Mouse (Mus musculus) cerebellum, adult 2 months (tissue): Measurements from ENCODE around the gene Nkx3-2. TPM values are rescaled to one million over a fixed set of nuclear protein-coding genes. Genes with fewer than 3 reads are reported as not detected.

Experiments
- DNase-seq, 2 experiments: peaks; one replicate each; pipeline ENCODE4 v3.0.0; 2021
- H3K27ac ChIP-seq: fragments of 200-500 bp; 2 replicates; pipeline ENCODE4 v1.5.1; 2012; ENCODE audit warnings: low read length, control low read depth, inconsistent platforms; ENCODE audit not compliant: insufficient read depth
- H3K27me3 ChIP-seq: fragments of 200-500 bp; 2 replicates; pipeline ENCODE4 v1.6.1; 2012; ENCODE audit warnings: inconsistent platforms, mild to moderate bottlenecking, low read length, moderate library complexity; ENCODE audit not compliant: control insufficient read depth, insufficient read depth
- H3K4me1 ChIP-seq: fragments of 200-500 bp; 2 replicates; pipeline ENCODE4 v1.6.1; 2011; ENCODE audit warnings: low read length; ENCODE audit not compliant: control insufficient read depth, insufficient read depth
- H3K4me3 ChIP-seq: fragments of 200-500 bp; replicated peaks from 2 replicates; pipeline ENCODE3; 2011; ENCODE audit warnings: mild to moderate bottlenecking, low read depth, low read length, control low read depth; ENCODE audit not compliant: insufficient read depth
- CTCF ChIP-seq: fragments of 200-500 bp; IDR thresholded peaks from 2 replicates; pipeline ENCODE4 v1.5.1; 2011; ENCODE audit warnings: low read depth, mild to moderate bottlenecking, control low read depth, low read length, moderate library complexity, borderline replicate concordance; ENCODE audit not compliant: insufficient read depth
- POLR2A ChIP-seq: fragments of 200-500 bp; IDR thresholded peaks from 2 replicates; pipeline ENCODE4 v1.6.1; 2011; ENCODE audit warnings: low read length, control low read depth, borderline replicate concordance; ENCODE audit not compliant: insufficient read depth
- WGBS: fragments of 180-500 bp; shearing (Covaris S2); methylation state at CpG from one replicate; pipeline ENCODE4 v1.1.7; 2018; 5-methylcytosine and 5-hydroxymethylcytosine counted together
- polyA plus RNA-seq: library from polyadenylated mRNA; depleted of rRNA; stranded (reverse); fragments of >200 nt; gene quantifications from 2 replicates; pipeline ENCODE4 v1.2.3, GENCODE M21; 2012; rRNA removed

The Nkx3-2 gene
- polyA plus RNA-seq: not detected in 2 replicates

DNA sequence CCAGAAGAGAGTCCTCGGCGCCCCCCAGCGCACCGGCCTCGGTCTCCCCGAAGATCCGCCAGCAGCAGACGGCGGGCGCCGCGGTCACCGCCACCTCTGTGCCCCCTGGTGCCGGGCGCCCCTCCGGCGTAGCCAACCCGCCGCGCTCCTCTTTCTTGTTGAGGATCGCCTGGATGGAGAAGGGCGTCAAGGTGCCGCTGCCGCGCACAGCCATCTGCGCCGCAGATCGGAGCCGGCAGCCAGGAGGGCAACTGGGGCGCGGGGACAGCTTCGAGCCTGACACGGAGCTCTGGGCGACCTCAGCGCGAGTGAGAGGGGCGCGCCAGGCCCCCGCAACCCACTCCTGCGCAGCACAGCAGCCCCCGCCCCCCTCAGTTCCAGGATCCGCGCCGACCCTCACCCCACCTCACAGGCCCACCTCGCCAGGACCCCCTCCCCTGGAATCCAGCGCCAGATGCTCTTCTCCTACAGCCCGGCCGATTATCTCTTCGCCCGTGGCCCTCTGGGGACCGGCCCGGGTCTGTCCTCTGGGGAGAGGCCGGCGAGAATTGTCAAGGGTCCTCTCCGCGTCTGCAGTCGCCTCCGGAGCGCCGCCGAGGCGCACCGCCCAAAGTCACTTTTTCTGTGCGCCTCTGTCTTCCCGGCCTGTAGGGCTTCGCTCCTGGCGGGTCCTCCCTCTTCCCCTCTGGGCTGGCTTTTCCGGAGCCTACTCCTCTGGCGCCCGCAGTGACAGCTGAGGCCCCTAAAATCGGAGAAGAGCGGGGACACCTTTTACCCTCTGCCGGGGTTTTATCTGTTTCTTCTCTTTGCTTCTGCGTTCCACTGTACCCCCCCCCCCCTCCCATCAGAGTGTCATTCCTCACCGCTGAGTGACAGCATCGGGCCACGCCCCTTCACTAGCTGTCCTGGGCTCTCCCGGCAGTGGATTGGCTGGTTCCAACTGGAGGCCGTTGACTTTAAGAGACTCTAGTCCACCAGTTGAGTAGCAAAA lies at the start of gene Nkx3-2:
Gene Nkx3-2, minus strand, starts transcription at position 771 of the 991 bp plus-strand sequence.
- WGBS: under 1% methylated on average over 78 of the region's 79 CpGs
- Histone ChIP-seq H3K27ac (no peak within 1 kb of the TSS), H3K4me1 (no peaks in the 10 kb centered on the region; the same call in 1 of the 2 replicates), H3K27me3 (peaks cover 11% of the 10 kb centered on the region; the same call in 1 of the 2 replicates), H3K4me3 (no peak within 1 kb of the TSS)
- TF ChIP-seq POLR2A: no peak
- TF ChIP-seq CTCF: no peak
- no peak for DNase-seq

DNA sequence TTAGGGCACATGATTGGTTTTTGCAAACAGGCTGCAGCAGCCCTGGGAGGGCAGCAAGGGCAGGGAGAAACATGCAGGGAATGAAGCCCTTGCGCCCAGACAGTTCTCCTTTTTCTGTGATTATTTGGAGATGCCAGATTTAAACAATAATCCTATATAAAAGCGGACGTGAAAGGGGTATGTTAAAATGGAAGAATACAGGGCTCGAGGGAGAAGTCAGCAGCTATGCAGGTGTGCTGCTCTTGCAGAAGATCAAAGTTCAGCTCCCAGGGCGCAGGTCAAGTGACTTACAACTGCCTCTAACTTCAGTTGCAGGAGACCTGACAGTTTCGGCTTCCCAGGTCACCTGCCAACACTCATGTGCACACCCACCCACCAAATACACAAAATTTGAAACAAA lies 48.2 kb upstream of the Nkx3-2 start:
- Histone ChIP-seq H3K4me1 (no peaks in the 10 kb centered on the region), H3K27ac (no peak overlapping the region), H3K4me3 (no peak overlapping the region), H3K27me3 (no peaks in the 10 kb centered on the region)
- TF ChIP-seq POLR2A: no peak
- no peak for TF ChIP-seq CTCF
- WGBS: 94% methylated on average over 6 of the region's 6 CpGs
- no peak for DNase-seq

DNA sequence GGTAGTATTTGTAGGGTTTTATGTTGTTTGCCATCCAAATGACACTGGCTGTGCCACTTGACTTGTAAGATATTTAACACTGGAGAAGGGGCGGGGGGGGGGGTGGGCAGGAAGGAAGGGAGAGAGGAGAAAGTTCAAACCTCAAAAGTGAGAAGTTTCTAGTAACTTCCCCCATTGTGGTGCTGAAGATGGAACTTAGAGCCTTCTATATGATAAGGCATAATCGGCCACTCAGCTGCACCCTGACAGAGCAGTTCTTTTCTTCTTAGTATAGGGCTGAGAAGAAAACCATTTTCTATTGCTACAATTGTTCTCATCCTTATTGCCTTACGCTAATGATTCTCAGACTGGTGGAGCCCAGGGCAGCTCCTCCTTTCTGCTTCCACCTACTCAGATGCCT lies 47.0 kb upstream of the Nkx3-2 start:
- no peak for DNase-seq
- Histone ChIP-seq H3K4me3 (no peak overlapping the region), H3K27me3 (no peaks in the 10 kb centered on the region), H3K27ac (no peak overlapping the region), H3K4me1 (no peaks in the 10 kb centered on the region)
- 86% methylated on average over 3 of the region's 3 CpGs for WGBS
- TF ChIP-seq POLR2A: no peak
- no peak for TF ChIP-seq CTCF

DNA sequence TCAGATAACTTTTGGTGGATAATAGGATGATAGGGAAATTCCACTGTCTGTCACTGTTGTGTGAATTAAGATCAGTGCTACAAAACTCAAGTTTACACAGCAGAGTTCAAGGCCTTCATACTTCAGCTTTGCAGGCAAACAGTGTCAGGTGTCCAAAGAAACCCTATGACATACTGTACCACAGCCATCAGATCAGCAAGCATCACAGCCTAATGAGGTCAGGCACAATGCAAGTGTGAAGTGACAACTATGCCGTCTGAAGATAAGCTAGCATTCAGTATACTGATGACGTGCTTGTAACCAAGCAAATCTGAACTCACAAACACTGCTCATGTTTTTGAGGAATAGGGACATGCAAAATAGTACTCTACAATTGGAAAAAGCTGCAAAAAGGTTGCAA lies 43.1 kb upstream of the Nkx3-2 start:
- TF ChIP-seq POLR2A (no peak), CTCF (no peak)
- H3K4me3 ChIP-seq: no peak overlapping the region
- H3K4me1 ChIP-seq: no peaks in the 10 kb centered on the region
- H3K27me3 ChIP-seq: no peaks in the 10 kb centered on the region
- 88% methylated on average over 2 of the region's 2 CpGs for WGBS
- no peak overlapping the region for H3K27ac ChIP-seq
- DNase-seq: no peak

DNA sequence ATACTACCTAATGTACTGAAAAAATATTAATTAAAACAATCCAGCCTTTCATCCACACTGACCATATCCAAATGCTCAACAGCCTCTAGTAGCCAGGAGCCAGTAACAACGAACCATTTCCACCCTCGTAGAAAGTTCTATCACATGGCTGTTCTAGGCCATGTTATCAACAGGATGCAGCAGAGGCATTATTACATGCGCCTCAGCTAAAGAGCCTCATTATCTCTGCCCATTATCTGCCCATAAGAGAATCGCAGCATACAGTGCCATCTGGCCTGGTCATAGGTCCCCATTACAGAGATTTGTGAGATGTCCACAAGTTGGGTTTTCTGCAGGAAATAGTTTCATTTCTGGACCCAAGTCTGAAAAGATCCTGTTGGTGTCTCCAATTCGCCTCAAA lies 41.9 kb upstream of the Nkx3-2 start:
- no peaks in the 10 kb centered on the region for H3K27me3 ChIP-seq
- TF ChIP-seq CTCF: no peak
- TF ChIP-seq POLR2A: no peak
- no peak overlapping the region for H3K27ac ChIP-seq
- no peak for DNase-seq
- no peaks in the 10 kb centered on the region for H3K4me1 ChIP-seq
- no peak overlapping the region for H3K4me3 ChIP-seq
- WGBS: 94% methylated on average over 5 of the region's 5 CpGs

GRCm38 (mm10) chr5:41805085-41805484 lies 40.8 kb upstream of the Nkx3-2 start:
- H3K4me1 ChIP-seq: no peaks in the 10 kb centered on the region
- H3K27me3 ChIP-seq: no peaks in the 10 kb centered on the region
- no peak overlapping the region for H3K4me3 ChIP-seq
- 94% methylated on average over 2 of the region's 2 CpGs for WGBS
- no peak overlapping the region for H3K27ac ChIP-seq
- DNase-seq: no peak
- TF ChIP-seq CTCF (no peak), POLR2A (no peak)

- H3K4me1 ChIP-seq: no peaks in the 10 kb centered on the region
- no peaks in the 10 kb centered on the region for H3K27me3 ChIP-seq
- H3K4me3 ChIP-seq: no peak overlapping the region
- WGBS: 85% methylated on average over 2 of the region's 2 CpGs
- no peak for DNase-seq
- TF ChIP-seq POLR2A: no peak
- TF ChIP-seq CTCF: no peak
- no peak overlapping the region for H3K27ac ChIP-seq
Measured at GRCm38 (mm10) chr5:41804643-41805042, 40.3 kb upstream of the Nkx3-2 start.

GRCm38 (mm10) chr5:41801622-41802021 lies 37.3 kb upstream of the Nkx3-2 start:
- no peaks in the 10 kb centered on the region for H3K4me1 ChIP-seq
- DNase-seq: no peak
- no peak overlapping the region for H3K4me3 ChIP-seq
- H3K27ac ChIP-seq: no peak overlapping the region
- 93% methylated on average over 2 of the region's 2 CpGs for WGBS
- TF ChIP-seq POLR2A (no peak), CTCF (no peak)
- H3K27me3 ChIP-seq: no peaks in the 10 kb centered on the region
